Mouse (Mus musculus): ENCODE data around the gene Pnpla1. TPM values are rescaled to one million over a fixed set of nuclear protein-coding genes. Genes with fewer than 3 reads are reported as not detected.

Pnpla1 gene
- total RNA-seq, 1 experiment from 2014 or later, result not detected

DNA sequence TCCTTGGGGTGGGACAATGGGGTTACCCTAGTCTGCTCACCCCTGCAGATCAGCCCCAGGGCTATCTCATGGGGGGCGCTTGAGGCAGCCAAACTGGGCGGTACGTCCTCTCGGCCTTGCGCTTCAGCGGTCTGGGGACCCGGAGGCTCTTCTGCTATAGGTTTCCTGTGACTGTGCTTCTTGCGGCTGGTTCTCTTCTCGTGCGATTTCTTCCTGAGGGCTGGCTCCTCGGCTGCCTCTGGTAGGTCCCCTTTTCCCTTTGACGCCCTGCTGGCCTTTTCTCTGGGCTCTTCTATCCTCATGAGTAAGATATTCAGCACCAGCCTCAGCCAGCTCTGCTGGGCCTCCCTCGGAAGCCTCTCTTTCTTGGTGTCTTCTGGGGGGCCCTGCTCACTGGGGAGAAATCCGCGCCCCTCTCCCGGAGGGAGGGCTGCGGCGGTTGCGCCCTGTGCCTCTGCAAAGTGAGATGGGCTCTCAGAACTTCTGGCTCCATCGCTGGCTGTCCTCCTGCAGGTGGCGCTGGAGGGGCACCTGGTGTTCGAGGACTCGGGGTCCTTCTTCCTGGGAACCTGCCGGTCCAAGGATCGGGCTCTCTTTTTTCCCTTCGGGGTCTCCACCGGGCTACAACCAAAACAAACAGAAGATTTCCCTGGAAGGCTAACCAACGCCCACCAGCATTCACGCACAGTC is 51.2 kb downstream of the Pnpla1 start:
- no peak for ATAC-seq (replicated peaks; ENCODE audit: insufficient number of reproducible peaks, low FRiP score, low TSS enrichment, poor library complexity, severe bottlenecking)

DNA sequence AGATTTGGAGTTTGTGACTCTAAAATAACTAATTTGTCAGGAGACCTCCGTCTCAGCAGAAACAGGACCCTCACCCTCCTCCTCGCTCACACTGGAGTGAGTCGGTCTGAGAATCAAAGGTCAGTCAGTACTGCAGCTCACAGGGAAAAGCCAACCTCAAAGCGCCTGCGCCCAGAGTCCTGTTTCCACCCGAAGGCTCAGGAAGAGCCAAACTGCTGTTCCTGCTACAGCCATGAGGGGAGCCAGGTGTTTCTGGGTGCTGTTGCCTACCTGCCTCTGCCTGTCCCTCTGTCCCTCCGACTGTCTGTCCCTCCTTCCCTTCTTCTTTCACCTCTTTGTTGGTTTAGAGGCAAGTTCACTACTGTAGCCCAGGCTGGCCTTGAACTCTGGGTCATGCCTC is 51.9 kb downstream of the Pnpla1 start:
- no peak; the same call in 1 of the 2 replicates for ATAC-seq (replicated peaks; ENCODE audit: insufficient number of reproducible peaks, low FRiP score, low TSS enrichment, poor library complexity, severe bottlenecking)

DNA sequence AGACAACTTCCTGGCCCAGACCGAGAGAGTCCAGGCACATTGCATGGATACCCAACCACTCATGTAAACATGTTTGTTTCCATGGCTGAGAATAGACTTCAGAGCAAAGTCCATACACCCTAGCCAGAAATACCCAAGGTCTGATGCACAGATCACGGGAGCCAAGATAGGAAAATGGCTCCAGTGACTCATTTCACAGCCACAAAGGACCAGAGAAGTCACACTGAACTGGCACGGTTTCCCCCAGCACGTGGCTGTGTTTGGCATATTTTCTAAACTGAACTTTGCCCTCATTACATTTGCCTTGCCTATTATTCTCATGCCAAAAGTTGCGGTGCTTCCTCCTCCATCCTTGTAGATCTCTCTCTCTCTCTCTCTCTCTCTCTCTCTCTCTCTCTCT is 55.0 kb downstream of the Pnpla1 start:
- ATAC-seq (replicated peaks; ENCODE audit: insufficient number of reproducible peaks, low FRiP score, low TSS enrichment, poor library complexity, severe bottlenecking), result no peak

DNA sequence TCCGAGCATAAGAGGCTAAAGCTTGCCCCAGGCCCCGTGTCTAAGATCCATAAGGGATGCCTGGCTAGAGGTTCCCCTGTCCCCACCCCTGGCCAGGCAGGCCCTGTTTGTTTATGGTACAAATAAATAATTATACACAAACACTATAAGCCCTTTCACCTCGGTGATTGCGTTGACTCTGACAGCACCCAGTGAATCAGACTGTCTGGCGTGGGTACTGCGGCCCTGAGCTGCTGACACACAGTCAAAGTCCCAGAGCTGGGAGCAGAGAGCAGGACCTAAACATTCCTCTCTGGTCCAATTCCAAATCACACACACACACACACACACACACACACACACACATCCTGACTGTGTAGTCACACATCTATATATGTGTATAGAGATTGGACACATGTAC is 55.7 kb downstream of the Pnpla1 start:
- ATAC-seq (replicated peaks; ENCODE audit: insufficient number of reproducible peaks, low FRiP score, low TSS enrichment, poor library complexity, severe bottlenecking), result no peak

DNA sequence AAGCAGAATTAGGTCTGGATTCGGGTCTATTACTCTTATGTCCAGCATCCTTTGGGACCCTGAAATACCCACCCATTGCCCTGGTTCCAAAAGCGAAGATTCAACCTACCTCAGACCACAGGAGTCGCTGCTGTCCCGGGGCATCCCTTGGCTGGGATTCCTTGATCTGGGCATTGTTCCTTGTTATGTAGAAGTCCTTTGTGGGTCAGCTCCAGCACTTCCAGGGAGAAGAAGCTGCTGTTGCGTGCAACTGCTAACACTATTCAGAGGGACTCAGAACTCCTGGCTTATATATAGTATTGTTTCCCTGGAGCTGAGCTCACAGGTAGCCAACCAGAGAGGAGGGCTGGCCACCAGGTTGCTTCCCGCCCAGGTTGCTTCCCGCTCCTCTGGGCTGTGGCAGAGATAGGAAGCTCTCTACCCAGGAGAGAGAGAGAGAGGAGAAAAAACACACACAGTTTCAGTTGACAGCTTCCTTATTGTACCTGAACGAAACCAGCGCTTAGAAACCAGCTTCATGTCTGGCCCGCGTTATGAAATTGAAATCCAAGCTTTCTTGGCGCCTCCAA is 56.9 kb downstream of the Pnpla1 start, which contains the start of gene 4930539E08Rik:
Gene 4930539E08Rik, minus strand, starts transcription at position 265 of the 569 bp plus-strand sequence.
- ATAC-seq (replicated peaks; ENCODE audit: insufficient number of reproducible peaks, low FRiP score, low TSS enrichment, poor library complexity, severe bottlenecking), result no peak

DNA sequence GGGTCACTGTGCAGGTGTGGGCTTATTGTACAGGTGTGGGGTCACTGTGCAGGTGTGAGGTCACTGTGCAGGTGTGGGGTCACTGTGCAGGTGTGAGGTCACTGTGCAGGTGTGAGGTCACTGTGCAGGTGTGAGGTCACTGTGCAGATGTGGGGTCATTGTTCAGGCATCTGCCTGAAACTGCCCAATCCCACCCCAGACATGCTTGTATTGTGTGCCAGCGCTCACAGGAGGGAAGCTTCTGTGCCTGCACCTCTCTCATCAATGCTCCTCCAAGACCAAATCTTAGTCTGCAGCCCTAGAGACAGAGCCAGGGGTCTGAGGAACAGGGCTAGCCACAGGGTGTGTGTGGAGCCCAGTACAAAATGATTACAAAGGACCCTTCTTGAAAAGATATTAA is 58.3 kb downstream of the Pnpla1 start:
- ATAC-seq (replicated peaks; ENCODE audit: insufficient number of reproducible peaks, low FRiP score, low TSS enrichment, poor library complexity, severe bottlenecking), result no peak

DNA sequence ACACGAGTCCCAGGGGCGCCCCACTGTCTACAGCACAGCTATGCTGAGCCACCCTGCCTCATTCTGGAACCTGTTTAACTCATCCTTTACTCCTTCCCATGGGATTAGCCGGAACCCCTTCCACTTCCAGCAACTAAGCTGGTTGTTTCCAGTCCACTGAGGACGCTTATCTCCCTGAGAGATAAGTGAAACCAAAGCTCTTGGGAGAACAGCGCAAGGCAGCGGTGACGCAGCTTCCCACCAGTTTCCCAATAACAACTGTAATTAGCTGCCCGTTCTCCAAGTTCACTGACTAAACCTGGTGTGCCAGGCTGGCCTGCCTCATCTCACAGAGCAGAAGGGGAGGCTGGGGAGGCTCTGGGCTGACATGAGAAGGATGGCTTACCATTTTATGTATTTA is 62.9 kb downstream of the Pnpla1 start:
- ATAC-seq (replicated peaks; ENCODE audit: insufficient number of reproducible peaks, low FRiP score, low TSS enrichment, poor library complexity, severe bottlenecking), result no peak

DNA sequence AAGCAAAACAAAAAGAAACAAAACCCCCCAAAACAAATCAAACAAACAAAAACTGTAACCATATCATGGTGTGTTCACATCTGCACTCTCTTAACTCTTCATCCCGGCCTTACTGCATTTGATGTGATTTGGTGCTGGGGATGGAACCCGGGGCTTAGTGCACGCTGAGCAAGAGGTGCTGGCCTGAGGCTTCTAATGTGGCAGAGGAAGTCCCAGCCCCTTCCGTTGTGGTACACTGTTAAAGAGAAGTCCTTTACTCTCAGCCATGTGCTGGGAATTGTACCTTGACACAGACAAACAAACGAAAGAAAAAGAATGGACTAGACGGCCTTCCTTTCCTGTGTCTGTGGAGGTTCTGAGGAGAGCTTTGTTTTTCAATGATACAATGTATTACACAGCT is 63.9 kb downstream of the Pnpla1 start:
- ATAC-seq (replicated peaks; ENCODE audit: insufficient number of reproducible peaks, low FRiP score, low TSS enrichment, poor library complexity, severe bottlenecking), result 0 out of 2 replicates have a peak, but pooled peaks have one; percentile 48

DNA sequence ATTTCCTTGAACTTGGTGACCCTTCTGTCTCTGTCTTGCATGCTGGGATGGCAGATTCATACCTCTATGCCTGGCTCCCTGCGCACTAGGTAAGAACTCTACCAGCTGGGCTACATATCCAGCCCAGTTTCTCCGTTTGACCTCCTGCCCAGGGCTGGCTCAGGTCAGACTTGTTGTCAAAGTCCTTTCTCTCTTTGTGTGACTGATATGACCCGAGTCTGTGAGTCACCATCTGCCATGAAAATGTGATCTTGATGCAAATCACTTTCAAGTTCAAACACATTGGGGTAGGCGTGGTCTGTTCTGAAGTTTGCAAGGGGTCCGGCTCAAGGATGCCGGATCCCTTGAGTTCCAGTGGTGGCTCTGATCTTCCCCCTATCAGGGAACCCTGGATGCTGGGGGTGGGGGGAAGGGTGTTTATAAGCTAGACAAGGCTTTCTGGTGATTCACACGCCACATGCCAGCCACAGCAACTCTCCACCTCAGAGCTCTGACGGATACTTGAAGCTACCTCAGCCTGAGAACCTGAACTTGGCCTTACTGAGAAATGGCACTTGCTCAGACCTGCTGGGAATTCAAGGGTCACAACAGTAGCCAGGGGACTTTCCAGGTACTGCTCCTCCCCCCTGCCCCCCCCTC is 66.9 kb downstream of the Pnpla1 start:
- no peak for ATAC-seq (replicated peaks; ENCODE audit: insufficient number of reproducible peaks, low FRiP score, low TSS enrichment, poor library complexity, severe bottlenecking)

DNA sequence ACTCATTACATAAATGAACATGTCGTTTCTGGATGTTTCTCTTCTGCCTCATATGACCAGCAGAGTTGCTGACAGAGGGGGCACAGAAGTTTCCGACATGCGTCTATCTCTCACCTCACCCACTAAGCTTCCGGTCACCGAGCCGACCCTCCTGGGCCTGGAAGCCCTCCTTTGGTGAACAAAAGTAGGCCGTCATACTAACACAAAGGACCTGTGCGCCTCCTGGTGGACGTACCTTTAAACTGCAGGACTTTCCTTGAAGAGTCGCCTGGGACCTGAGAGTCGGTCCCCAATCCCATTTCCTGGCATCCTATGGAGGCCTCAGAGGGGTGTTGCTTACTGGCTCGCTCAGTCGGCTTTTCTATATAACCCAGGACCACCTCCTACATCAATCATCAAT is 68.2 kb downstream of the Pnpla1 start:
- ATAC-seq (replicated peaks; ENCODE audit: insufficient number of reproducible peaks, low FRiP score, low TSS enrichment, poor library complexity, severe bottlenecking), result peak; percentile 57

DNA sequence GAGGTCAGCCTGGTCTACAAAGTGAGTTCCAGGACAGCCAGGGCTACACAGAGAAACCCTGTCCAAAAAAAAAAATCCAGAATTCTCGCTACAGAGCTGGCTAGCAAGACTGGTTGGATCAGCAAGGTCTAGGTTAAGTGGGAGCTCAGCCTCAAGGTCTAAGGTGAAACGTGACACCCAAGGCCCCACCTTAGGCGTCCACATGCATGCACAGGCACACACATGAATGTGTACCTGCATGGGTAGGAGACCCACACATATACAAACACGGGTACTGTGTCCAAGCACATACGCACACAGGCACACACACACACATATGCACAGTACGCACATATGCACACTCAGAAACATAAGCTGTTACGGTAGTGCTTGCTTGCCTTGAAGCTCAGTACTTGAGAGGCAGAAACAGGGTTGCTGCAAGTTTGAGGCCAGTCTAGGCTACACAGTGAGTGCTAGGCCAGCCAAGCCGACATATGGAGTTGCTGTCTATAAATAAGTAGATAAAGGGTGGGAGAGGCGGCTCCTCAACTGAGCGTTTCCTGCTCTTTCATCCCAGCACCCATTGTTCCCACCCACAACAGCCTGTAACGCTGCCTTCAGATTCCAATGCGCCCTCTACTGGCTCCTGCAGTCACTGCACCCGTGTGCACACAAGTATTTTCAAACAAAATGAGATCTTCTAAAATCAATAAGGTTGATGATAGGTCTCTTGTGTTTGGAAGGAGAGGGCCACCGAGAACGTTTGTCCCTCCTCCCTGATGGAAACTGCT is 68.8 kb downstream of the Pnpla1 start:
- ATAC-seq (replicated peaks; ENCODE audit: insufficient number of reproducible peaks, low FRiP score, low TSS enrichment, poor library complexity, severe bottlenecking), result peak; percentile 37; the same call in 1 of the 2 replicates

DNA sequence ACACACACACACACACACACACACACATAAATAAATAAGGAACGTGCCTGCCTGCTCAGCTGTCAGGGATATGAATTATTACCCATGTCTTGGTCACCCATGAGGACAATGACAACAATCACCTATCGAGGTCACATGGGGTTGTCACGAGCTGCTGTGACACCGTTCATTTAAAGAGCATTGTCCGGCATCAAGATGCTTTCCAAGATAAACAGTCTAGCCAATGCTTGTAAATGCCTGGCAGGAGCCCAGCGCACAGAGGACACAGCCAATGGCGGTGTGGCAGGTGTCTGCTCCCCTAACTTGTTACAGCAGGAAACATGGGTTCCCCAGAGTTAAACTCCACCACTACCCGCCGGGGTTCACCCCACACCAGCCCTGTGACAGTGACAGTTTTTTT is 69.8 kb downstream of the Pnpla1 start:
- no peak for ATAC-seq (replicated peaks; ENCODE audit: insufficient number of reproducible peaks, low FRiP score, low TSS enrichment, poor library complexity, severe bottlenecking)

DNA sequence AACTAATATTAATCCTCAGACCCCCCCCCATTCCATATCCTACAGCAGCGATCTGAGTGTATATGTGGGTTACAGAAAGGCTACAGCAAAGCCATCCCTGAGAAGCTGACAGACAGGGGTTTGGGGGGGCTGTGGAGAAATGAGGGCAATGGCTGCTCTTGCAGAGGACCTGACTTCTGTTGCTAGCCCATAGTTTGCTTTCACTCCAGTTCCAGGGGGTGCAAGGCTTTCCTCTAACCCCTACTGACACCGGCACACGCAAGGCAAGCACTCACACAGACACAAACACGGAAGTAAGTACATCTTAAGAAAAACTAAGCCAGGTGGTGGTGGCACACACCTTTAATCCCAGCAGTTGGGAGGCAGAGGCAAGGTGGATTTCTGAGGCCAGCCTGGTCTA is 71.2 kb downstream of the Pnpla1 start:
- no peak for ATAC-seq (replicated peaks; ENCODE audit: insufficient number of reproducible peaks, low FRiP score, low TSS enrichment, poor library complexity, severe bottlenecking)

DNA sequence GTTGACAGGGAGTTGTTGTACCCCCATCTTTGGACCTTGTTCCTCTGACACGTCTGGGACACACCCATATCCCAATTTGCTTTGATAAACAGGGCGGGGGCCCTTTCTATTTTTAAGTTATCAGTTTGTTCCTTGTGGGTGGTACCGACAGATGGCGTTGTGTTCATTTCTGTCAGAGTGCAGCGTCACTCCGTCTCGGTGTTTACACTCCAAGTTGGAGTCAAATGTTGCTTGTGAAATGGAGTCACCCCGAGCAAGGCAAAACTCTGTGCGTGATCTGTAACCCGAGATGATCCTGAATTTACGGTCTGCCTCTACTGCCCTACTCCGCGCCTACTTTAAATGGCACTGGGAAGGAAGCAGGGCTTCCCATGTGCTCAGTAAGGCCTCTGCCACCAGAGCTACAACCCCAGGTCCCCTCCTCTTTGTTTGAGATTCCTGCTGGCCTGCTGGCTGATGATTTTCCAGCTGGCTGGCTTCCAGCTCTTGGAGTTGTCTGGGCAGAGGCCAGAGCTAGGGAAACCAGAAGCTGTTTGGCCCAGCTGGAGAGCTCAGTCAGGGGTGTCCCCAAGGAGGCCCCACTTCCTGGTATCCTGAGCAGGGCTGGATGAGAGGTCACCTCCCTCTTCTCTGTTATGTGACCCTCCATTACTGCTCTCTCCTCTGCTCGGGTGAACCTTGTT is 72.3 kb downstream of the Pnpla1 start:
- peak; percentile 51 for ATAC-seq (replicated peaks; ENCODE audit: insufficient number of reproducible peaks, low FRiP score, low TSS enrichment, poor library complexity, severe bottlenecking)

DNA sequence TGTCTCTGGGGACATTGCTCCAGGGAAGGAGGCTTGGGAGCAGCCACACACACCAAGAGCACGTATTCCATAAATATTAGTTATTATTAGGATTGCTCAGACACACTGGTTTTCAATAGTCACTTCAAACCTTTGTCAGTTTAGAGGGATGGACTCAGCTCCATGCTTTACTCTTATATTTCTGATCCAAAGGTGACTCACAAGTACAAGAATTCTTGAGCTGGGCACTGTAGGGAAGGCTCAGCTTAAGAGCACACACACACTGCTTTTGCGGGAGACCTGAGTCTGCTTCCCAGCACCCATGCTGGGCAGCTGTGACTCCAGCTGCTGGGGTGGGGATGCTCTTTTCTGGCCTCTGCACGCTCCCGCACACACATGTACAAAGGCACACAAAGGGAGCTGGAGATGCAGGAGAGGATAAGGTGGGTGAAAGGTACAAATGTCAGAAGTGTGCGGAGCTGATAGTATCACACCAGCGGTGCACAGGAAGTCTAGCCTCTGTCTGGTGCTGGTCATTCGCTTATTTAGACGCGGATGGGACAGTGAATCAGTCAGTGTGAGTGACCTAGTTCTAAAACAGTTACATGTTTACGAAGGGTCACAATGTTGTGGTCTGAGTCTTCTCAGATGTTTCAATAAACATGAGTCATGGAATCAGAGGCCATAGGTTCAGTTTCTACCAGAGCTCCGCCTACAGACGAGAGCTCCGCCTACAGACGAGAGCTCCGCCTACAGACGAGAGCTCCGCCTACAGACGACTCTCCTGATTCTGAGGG is 73.4 kb downstream of the Pnpla1 start:
- no peak for ATAC-seq (replicated peaks; ENCODE audit: insufficient number of reproducible peaks, low FRiP score, low TSS enrichment, poor library complexity, severe bottlenecking)

DNA sequence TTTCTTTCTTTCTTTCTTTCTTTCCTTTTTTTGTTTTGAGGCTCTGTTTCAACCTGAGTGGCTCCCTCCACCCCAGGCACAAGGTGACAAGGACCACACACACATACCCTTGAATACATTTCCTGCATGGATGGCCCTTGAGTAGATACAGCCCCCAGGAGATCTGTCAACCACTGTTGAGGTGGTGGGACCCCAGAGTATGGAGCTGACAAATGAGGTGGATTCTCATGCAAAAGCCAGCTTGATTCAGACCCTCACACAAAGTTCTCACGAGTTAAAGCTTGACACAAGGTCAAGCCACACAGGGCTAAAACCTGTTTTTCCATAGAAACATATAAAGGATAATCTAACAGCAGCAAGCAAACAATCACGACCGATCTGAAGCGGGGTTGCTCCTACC is 74.1 kb downstream of the Pnpla1 start:
- ATAC-seq (replicated peaks; ENCODE audit: insufficient number of reproducible peaks, low FRiP score, low TSS enrichment, poor library complexity, severe bottlenecking), result no peak

DNA sequence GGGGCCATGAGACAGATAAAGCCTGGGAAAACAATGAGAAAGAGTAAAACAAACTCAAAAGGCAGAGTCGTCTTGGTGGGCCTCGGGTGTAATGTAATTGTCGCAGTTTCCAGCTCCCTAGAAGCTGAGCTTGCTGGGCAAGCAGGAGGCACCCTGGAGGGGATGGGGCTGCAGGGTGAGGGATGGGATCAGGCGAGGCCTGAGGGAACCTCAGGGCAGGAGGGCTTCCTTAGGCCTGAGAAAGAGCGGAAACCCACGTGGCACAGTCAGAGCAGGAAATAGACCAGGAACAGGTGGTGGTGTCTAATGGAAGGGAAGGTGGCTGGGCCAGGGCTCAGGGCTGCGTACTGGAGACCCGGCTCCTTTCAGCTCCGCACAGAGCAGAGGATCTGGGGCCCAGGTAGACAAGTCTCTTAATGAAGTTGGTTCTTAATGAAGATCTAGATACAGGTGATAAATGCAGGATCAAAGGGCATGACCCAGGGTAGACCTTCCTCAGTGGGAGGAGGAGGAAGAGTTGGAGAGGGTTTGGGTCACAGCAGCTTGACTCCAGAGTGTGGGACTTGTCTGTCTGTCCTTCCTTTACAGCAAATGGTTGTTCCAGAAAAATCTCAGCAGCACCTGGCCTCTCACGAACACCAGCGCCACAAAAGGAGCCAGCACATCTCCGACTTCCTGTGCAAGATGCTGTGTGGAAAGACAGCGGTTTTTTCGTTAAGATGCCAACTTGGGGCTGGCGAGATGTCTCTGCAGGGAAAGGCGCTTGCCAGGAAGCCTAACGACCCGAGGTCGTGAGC is 76.1 kb downstream of the Pnpla1 start:
- no peak for ATAC-seq (replicated peaks; ENCODE audit: insufficient number of reproducible peaks, low FRiP score, low TSS enrichment, poor library complexity, severe bottlenecking)

All from monocyte, adult 5-6 weeks (primary cell).